Mouse (Mus musculus): ENCODE results near the gene Lman2l. TPM values are rescaled to one million over a fixed set of nuclear protein-coding genes. Genes with fewer than 3 reads are reported as not detected.

Lman2l gene
- total RNA-seq (2021): 10 to 100 TPM; 44.3 to 44.8 TPM
- long read RNA-seq, experiment 1, transcript Lman2l-202 (9 exons, 2,290 nt): major isoform, 32 of 60 reads
- long read RNA-seq, experiment 1, transcript Lman2l-204 (8 exons, 3,378 nt): minor isoform, 15 of 60 reads
- long read RNA-seq, experiment 1, partial matches to known transcripts: 5 of 60 reads
- long read RNA-seq, experiment 1, other reads (novel, unspliced or antisense): 8 of 60 reads
- long read RNA-seq, experiment 2, transcript Lman2l-202 (9 exons, 2,290 nt): major isoform, 27 of 42 reads
- long read RNA-seq, experiment 2, transcript Lman2l-204 (8 exons, 3,378 nt): minor isoform, 8 of 42 reads
- long read RNA-seq, experiment 2, partial matches to known transcripts: 3 of 42 reads
- long read RNA-seq, experiment 2, other reads (novel, unspliced or antisense): 4 of 42 reads

GRCm38 (mm10) chr1:36444471-36445464 lies at the start of gene Lman2l:
Lman2l (minus strand) TSS chr1:36445271.
- DNase-seq (ENCODE audit: low spot score in 2 of 2): peak; percentile 97

GRCm38 (mm10) chr1:36493299-36493698 lies 48.2 kb upstream of the Lman2l start:
- DNase-seq (ENCODE audit: low spot score in 2 of 2): no peak

GRCm38 (mm10) chr1:36492416-36493139 lies 47.5 kb upstream of the Lman2l start:
- no peak for DNase-seq (ENCODE audit: low spot score in 2 of 2)

GRCm38 (mm10) chr1:36489661-36490060 lies 44.6 kb upstream of the Lman2l start:
- DNase-seq (ENCODE audit: low spot score in 2 of 2): no peak

- no peak for DNase-seq (ENCODE audit: low spot score in 2 of 2)
These were observed 42.0 kb upstream of the Lman2l start for GRCm38 (mm10) chr1:36487111-36487510.

GRCm38 (mm10) chr1:36485080-36485479 lies 40.0 kb upstream of the Lman2l start:
- no peak for DNase-seq (ENCODE audit: low spot score in 2 of 2)

GRCm38 (mm10) chr1:36483825-36484224 lies 38.8 kb upstream of the Lman2l start:
- no peak for DNase-seq (ENCODE audit: low spot score in 2 of 2)

- DNase-seq (ENCODE audit: low spot score in 2 of 2): no peak
These were observed 35.1 kb upstream of the Lman2l start for GRCm38 (mm10) chr1:36479903-36480899.

GRCm38 (mm10) chr1:36478343-36478795 lies 33.3 kb upstream of the Lman2l start:
- DNase-seq (ENCODE audit: low spot score in 2 of 2): no peak

GRCm38 (mm10) chr1:36476426-36476825 lies 31.4 kb upstream of the Lman2l start:
- DNase-seq (ENCODE audit: low spot score in 2 of 2): no peak

GRCm38 (mm10) chr1:36475480-36476110 lies 30.5 kb upstream of the Lman2l start:
- no peak for DNase-seq (ENCODE audit: low spot score in 2 of 2)

GRCm38 (mm10) chr1:36474646-36475045 lies 29.6 kb upstream of the Lman2l start:
- DNase-seq (ENCODE audit: low spot score in 2 of 2): no peak

GRCm38 (mm10) chr1:36473211-36473780 lies 28.2 kb upstream of the Lman2l start:
- peak in 1 of 2 experiments; percentile 9 for DNase-seq (ENCODE audit: low spot score in 2 of 2)

- no peak for DNase-seq (ENCODE audit: low spot score in 2 of 2)
These were observed 27.0 kb upstream of the Lman2l start for GRCm38 (mm10) chr1:36472106-36472440.

GRCm38 (mm10) chr1:36471181-36472105 lies 26.4 kb upstream of the Lman2l start, which contains the start of gene Cnnm4:
Cnnm4 (plus strand) TSS chr1:36471620.
- DNase-seq (ENCODE audit: low spot score in 2 of 2): peak; percentile 79 to 85

GRCm38 (mm10) chr1:36469811-36470444 lies 24.9 kb upstream of the Lman2l start:
- DNase-seq (ENCODE audit: low spot score in 2 of 2): no peak

- DNase-seq (ENCODE audit: low spot score in 2 of 2): no peak
These were observed 22.4 kb upstream of the Lman2l start for GRCm38 (mm10) chr1:36467446-36467845.

Measured in left cerebral cortex, adult 18-20 months (tissue).